9 mouse cellular contexts compared by ENCODE assay signal in genomic region chr12:3926127-3926526, GRCm38 (mm10). TPM values are rescaled to one million over a fixed set of nuclear protein-coding genes. Genes with fewer than 3 reads are reported as not detected.
DNase-seq lines count a peak whose midpoint lies in the region; TF ChIP-seq lines count a peak whose summit lies in the region.
"Had no signal": no experiment of that assay in that cellular context is flagged by ENCODE, and none has a peak within 500 bp of the region (broad histone marks: within the 10 kb centered on the region; RNA-seq: fewer than 3 reads in every experiment).

No protein-coding gene starts in this region.

- DNase-seq in right cerebral cortex, adult 18-20 months, result peak; percentile 72
- no peak for DNase-seq in right cerebral cortex, postnatal 36 days (ENCODE audit: low spot score in 2 of 2)
- DNase-seq in adrenal gland, postnatal 36 days, result peak; percentile 75 to 83
- DNase-seq in embryonic facial prominence, embryonic 10.5 days (ENCODE audit: low spot score), result peak; percentile 69
- DNase-seq in hindlimb bud, embryonic 11.5 days (ENCODE audit: extremely low spot score, low read depth, low spot score), result peak; percentile 35
- DNase-seq in left cerebral cortex, adult 2 months (ENCODE audit: extremely low spot score in 1 of 2, low spot score in 2 of 2), result peak; percentile 66 to 71
- peak; percentile 32 to 65 for DNase-seq in natural killer cell, adult 2 months (ENCODE audit: low spot score in 2 of 2)
- DNase-seq in thymus, postnatal 36 days, result peak; percentile 52 to 67

- no peaks in the 10 kb centered on the region for H3K9me3 ChIP-seq in embryonic facial prominence, embryonic 10.5 days
- H3K9me3 ChIP-seq: heart, embryonic 13.5 days had no signal

- intact Hi-C loops in left cerebral cortex, adult 2 months (cut with DNase I), result loop anchor here (1.0 to 5.0 kb wide), 2 partner anchors 155 to 281 kb away; no protein-coding TSS in a partner anchor

- H3K27me3 ChIP-seq in embryonic facial prominence, embryonic 10.5 days (replicated peaks; ENCODE audit: low read depth, poor library complexity, severe bottlenecking), result no peaks in the 10 kb centered on the region
- H3K27me3 ChIP-seq: heart, embryonic 13.5 days had no signal

- H3K4me1 ChIP-seq in embryonic facial prominence, embryonic 10.5 days, result no peaks in the 10 kb centered on the region

- no peak overlapping the region for H3K27ac ChIP-seq in embryonic facial prominence, embryonic 10.5 days (replicated peaks)
- no peak overlapping the region for H3K27ac ChIP-seq in left cerebral cortex, adult 2 months
- H3K27ac ChIP-seq: heart, embryonic 13.5 days had no signal

- WGBS in embryonic facial prominence, embryonic 10.5 days, result 2% methylated on average over 1 of the region's 1 CpGs

- H3K36me3 ChIP-seq in embryonic facial prominence, embryonic 10.5 days (replicated peaks), result no peaks in the 10 kb centered on the region
- H3K36me3 ChIP-seq: heart, embryonic 13.5 days had no signal

- no peak overlapping the region for H3K4me3 ChIP-seq in embryonic facial prominence, embryonic 10.5 days
- H3K4me3 ChIP-seq in left cerebral cortex, adult 2 months, result no peak overlapping the region
- H3K4me3 ChIP-seq: heart, embryonic 13.5 days had no signal

- peak; percentile 93 for TF ChIP-seq CTCF in left cerebral cortex, adult 2 months (IDR thresholded peaks at IDR 0.05)

RNA-seq across cellular contexts. Expression of gene Pomc, which starts 28.6 kb away (rescaled TPM):
- 1 to 10 TPM; 1.2 to 1.3 TPM for total RNA-seq in adrenal gland, postnatal 36 days (2021)
- 6.3 and 17.0 TPM in 2 replicates for polyA plus RNA-seq in embryonic facial prominence, embryonic 10.5 days (2016; fragmentation: Nextera tagmentation; extraction: Ambion mirVana)
- 1 to 10 TPM; 1.6 to 2.8 TPM for total RNA-seq in left cerebral cortex, adult 2 months (2021)

Comparison
In these comparisons a context has a peak if more than half of its experiments do, and no peak if none do; other contexts are left out.
1. DNase-seq: peak in right cerebral cortex, adult 18-20 months (single experiment), adrenal gland, postnatal 36 days (2 of 2), embryonic facial prominence, embryonic 10.5 days (single experiment), hindlimb bud, embryonic 11.5 days (single experiment), left cerebral cortex, adult 2 months (2 of 2), natural killer cell, adult 2 months (2 of 2) and thymus, postnatal 36 days (2 of 2); none in right cerebral cortex, postnatal 36 days (0 of 2).